Mouse (Mus musculus): Measurements from ENCODE around the gene Ces1g.

The Ces1g gene
- long read RNA-seq, experiment 1, result 0 reads
- long read RNA-seq, experiment 2, result 0 reads

GRCm38 (mm10) chr8:93337207-93337606 lies at the start of gene Ces1g:
Ces1g (minus strand) TSS chr8:93337308.
- intact Hi-C loops (cut with DNase I), result no loop called here

- intact Hi-C loops (cut with DNase I), result no loop called here
Observed at GRCm38 (mm10) chr8:93379625-93380024, 42.5 kb upstream of the Ces1g start, which contains the start of gene Ces1h. Ces1h (minus strand) TSS chr8:93379725.

- intact Hi-C loops (cut with DNase I), result no loop called here
Observed at GRCm38 (mm10) chr8:93369481-93369880, 32.4 kb upstream of the Ces1g start.

GRCm38 (mm10) chr8:93360113-93360512 lies 23.0 kb upstream of the Ces1g start:
- intact Hi-C loops (cut with DNase I), result no loop called here

- intact Hi-C loops (cut with DNase I), result no loop called here
Observed at GRCm38 (mm10) chr8:93339531-93339930, 2.4 kb upstream of the Ces1g start.

- intact Hi-C loops (cut with DNase I), result no loop called here
Observed at GRCm38 (mm10) chr8:93332703-93333102, 4.4 kb downstream of the Ces1g start.

- intact Hi-C loops (cut with DNase I), result no loop called here
Observed at GRCm38 (mm10) chr8:93331151-93331550, 6.0 kb downstream of the Ces1g start.

- intact Hi-C loops (cut with DNase I), result no loop called here
Observed at GRCm38 (mm10) chr8:93325123-93325522, 12.0 kb downstream of the Ces1g start.

- intact Hi-C loops (cut with DNase I), result no loop called here
Observed at GRCm38 (mm10) chr8:93317031-93317430, 20.1 kb downstream of the Ces1g start.

- intact Hi-C loops (cut with DNase I), result no loop called here
Observed at GRCm38 (mm10) chr8:93315557-93315956, 21.6 kb downstream of the Ces1g start.

GRCm38 (mm10) chr8:93283896-93284295 lies 53.2 kb downstream of the Ces1g start:
- intact Hi-C loops (cut with DNase I), result no loop called here

GRCm38 (mm10) chr8:93282349-93282748 lies 54.8 kb downstream of the Ces1g start:
- intact Hi-C loops (cut with DNase I), result no loop called here

- intact Hi-C loops (cut with DNase I), result no loop called here
Observed at GRCm38 (mm10) chr8:93279556-93279955, 57.6 kb downstream of the Ces1g start, which contains the start of gene Ces1f. Ces1f (minus strand) TSS chr8:93279747.

GRCm38 (mm10) chr8:93278176-93278805 lies 58.8 kb downstream of the Ces1g start:
- intact Hi-C loops (cut with DNase I), result no loop called here

- intact Hi-C loops (cut with DNase I), result loop anchor here (5.0 kb wide), 1 partner anchor 37 kb away; no protein-coding TSS in a partner anchor
Observed at GRCm38 (mm10) chr8:93274609-93275008, 62.5 kb downstream of the Ces1g start.

- intact Hi-C loops (cut with DNase I), result loop anchor here (5.0 kb wide), 1 partner anchor 36 kb away; no protein-coding TSS in a partner anchor
Observed at GRCm38 (mm10) chr8:93273321-93273720, 63.8 kb downstream of the Ces1g start.

- intact Hi-C loops (cut with DNase I), result loop anchor here (5.0 kb wide), 1 partner anchor 35 kb away; no protein-coding TSS in a partner anchor
Observed at GRCm38 (mm10) chr8:93272686-93273085, 64.4 kb downstream of the Ces1g start.

GRCm38 (mm10) chr8:93261436-93261835 lies 75.7 kb downstream of the Ces1g start:
- intact Hi-C loops (cut with DNase I), result no loop called here

- intact Hi-C loops (cut with DNase I), result no loop called here
Observed at GRCm38 (mm10) chr8:93252400-93252925, 84.6 kb downstream of the Ces1g start.
